Mouse (Mus musculus) kidney, postnatal 25 days (tissue): Measurements from ENCODE around the gene Hist1h2br.
"Not testable (repeated sequence)": the region's sequence is repeated elsewhere in the genome, so short reads cannot be mapped to it uniquely, and the experiment has no call there.

Experiments
- DNase-seq, 2 experiments: peaks; one replicate each; pipeline ENCODE4 v3.0.0; 2021; ENCODE audit warnings: mixed read lengths in 2 of 2

The Hist1h2br gene

DNA sequence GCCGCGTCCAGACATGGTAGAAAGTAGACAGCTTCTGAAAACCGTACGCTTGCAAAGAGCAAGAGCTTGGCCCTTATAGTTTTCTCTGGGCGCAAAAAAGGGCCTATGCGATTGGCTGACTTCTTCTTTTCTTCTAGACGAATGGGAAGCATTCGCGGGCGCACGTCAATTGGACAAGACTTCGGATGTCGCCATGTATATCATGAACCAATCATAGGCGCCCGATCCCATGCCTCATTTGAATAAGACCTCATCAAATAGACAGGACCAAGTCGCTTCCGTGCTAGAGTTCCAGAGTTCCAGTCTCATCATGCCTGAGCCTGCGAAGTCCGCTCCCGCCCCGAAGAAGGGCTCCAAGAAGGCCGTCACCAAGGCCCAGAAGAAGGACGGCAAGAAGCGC, at the start of gene Hist1h2br, which contains the start of gene Hist1h2ap:
TSS of gene Hist1h2br (plus strand) at position 283 of the 400 bp plus-strand sequence.
TSS of gene Hist1h2ap (minus strand) at position 47 of the 400 bp plus-strand sequence.
- DNase-seq, result not testable (repeated sequence)

- DNase-seq, result no peak
Observed at GRCm38 (mm10) chr13:21784311-21784710, 49.2 kb upstream of the Hist1h2br start.

DNA sequence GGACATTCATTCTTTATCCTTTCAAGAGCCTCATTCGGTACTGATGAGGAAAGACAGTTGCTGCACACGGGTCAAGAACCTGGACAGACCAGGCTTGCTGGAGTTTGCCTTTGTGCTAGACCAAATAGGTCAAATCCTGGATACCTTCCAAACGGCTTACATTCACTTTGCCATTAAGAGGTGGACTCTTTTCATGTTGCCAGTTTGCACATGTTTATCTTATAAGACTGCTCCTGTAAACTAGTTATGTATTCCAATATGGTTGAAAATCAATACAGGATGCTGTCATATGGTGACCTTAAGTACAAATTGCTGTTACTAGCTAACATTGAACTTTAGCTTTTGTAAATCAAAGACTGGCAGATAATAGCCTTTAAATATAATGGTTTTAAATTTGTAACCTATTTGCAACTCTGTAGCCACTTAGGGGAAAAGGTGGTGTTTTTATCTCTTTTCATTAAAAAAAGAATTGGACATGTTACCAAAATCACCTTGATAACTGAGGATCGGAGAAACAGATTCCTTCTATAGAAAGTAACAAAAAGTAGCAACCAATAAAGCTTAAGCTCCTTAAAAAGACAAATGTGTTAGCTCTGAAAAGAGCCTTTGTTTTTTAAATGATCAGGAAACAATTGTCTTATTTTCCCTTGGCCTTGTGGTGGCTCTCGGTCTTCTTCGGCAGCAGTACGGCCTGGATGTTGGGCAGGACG, 47.2 kb upstream of the Hist1h2br start:
- DNase-seq, result no peak

DNA sequence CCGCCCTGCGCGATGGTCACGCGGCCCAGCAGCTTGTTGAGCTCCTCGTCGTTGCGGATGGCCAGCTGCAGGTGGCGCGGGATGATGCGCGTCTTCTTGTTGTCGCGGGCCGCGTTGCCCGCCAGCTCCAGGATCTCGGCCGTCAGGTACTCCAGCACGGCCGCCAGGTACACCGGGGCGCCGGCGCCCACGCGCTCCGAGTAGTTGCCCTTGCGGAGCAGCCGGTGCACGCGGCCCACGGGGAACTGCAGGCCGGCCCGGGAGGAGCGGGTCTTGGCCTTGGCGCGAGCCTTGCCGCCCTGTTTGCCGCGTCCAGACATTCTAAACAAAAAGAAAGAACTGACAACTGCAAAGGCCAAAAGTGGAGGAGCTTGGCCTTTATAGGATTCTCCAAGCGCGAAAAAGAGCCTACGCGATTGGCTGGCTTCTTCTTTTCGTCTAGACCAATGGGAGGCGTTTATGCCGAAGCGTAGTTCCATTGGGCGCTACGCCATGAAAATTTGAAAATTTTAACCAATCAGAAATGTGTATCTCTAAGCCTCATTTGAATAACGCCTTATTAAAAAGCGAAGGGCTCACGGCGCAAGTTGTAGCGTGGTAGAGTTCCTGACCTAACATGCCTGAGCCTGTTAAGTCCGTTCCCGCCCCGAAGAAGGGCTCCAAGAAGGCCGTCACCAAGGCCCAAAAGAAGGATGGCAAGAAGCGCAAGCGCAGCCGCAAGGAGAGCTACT, 46.5 kb upstream of the Hist1h2br start, which contains the start of the genes Hist1h2an and Hist1h2bp:
TSS of gene Hist1h2an (minus strand) at position 320 of the 731 bp plus-strand sequence.
TSS of gene Hist1h2bp (plus strand) at position 563 of the 731 bp plus-strand sequence.
- DNase-seq, result peak; percentile 88 to 90

- no peak for DNase-seq
Observed at GRCm38 (mm10) chr13:21787760-21788593, 45.6 kb upstream of the Hist1h2br start.

DNA sequence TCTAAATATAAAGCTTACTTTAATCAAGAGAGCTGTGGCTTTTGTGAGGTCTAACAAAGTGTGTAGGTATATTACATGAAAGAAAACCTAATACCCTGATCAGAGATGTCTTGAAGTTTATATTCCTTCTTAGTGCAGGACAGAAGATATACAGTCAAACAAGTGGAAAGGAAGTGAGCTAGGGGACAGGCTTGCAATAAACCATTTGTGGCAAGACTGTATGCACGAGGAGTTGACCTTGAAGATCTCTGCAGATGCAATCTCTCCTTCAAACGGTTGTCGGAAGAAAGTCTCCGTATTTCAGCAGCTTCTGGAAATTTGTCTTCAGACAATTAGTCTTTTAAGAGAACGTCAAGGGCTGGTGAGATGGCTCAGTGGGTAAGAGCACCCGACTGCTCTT, 43.6 kb upstream of the Hist1h2br start:
- no peak for DNase-seq

DNA sequence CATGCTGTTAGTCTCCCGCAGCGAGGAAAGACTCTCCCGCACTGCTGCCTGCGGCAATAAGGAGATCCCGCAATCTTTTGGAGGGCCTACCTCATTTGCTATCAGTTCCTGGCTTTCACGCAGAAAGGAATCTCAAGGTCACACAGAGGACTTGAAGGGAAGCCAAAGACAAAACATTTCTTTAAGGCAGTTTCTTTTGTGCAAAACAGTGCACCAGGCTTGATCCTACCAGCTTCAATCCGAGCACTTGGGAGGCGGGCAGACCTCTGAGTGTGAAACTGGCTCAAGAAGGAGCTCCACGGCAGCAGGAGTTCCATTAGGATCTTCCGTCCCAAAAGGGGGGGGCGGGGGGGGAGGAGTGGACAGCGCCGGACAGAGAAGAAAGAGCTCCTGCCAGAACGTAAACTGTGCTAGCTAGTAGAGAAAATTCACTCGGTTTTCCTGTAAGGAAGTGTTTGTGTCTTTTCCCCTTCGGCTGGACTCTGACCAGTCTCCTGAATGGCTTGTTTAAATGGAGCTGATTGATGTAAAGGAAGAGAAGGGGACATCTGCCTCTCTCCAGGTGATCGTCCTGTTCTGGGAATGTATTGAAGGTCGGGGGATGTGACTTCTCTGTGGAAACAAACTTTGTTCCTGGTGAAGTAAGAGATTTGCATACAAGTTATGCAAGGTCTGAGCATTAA, 42.8 kb upstream of the Hist1h2br start:
- DNase-seq, result no peak

DNA sequence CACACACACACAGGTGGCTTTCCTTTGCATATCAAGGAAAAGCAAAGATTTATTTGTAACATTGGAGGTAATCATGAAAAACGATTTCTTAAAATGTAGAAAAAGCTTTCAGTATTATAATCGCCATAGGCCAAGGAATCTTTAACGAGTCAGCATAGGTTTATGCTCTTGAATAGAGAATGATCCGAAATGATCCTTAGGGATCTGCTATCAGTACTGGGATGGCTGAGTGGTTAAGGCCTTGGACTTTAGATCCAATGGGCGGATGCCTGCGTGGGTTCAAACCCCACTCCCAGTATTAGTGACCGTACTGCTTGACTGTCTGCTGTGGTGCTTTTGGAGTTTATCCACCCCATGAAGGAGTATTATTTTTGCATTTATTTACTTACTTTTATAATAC, 38.0 kb upstream of the Hist1h2br start:
- DNase-seq, result no peak

GRCm38 (mm10) chr13:21797163-21797562, 36.4 kb upstream of the Hist1h2br start:
- not testable (repeated sequence) for DNase-seq

DNA sequence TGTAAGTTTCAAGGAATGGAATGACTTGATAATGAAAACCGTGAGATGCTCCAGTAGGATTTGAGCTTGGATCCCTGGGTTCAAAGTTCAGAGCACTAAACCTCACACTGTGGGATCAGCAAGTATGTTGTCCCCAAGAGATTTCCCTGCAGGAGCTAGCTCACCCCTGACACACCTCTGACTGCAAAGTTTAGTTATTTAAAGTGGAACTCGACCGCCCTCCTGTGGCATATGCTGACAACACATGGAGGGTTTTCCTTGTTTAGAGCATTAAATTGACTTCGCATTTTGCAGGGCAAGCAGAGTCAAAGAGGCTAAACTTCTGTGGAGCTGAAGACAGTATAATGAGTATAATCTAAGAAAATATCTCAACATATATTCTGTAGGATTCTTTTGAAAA, 30.5 kb upstream of the Hist1h2br start:
- not testable (repeated sequence) for DNase-seq

DNA sequence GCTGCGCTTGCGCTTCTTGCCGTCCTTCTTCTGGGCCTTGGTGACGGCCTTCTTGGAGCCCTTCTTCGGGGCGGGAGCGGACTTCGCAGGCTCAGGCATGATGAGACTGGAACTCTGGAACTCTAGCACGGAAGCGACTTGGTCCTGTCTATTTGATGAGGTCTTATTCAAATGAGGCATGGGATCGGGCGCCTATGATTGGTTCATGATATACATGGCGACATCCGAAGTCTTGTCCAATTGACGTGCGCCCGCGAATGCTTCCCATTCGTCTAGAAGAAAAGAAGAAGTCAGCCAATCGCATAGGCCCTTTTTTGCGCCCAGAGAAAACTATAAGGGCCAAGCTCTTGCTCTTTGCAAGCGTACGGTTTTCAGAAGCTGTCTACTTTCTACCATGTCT, 23.5 kb upstream of the Hist1h2br start, which contains the start of the genes Hist1h2bq and Hist1h2ao:
TSS of gene Hist1h2bq (minus strand) at position 125 of the 400 bp plus-strand sequence.
TSS of gene Hist1h2ao (plus strand) at position 393 of the 400 bp plus-strand sequence.
- not testable (repeated sequence) for DNase-seq

DNA sequence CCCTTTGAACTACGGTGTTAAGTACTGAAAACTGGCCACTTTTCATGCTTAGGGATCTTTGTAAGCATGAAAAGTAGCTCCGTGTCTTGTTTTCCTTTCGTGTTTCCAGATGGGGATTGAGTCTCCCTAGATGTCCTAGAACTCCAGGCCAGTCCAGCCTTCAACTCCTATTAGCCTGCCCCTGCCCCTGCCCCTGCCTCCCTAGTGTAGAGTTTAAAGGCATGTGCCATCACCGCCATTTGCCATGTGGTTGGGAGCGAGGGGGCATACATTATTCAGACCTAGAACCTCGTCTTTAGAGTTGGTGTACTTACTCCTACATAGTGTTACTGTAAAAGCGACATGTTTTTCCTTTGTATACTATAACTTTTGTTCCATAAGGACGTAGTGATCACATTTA, 22.5 kb upstream of the Hist1h2br start:
- DNase-seq, result not testable (repeated sequence)

- DNase-seq, result peak; percentile 44 to 46
Observed at GRCm38 (mm10) chr13:21811539-21811938, 22.0 kb upstream of the Hist1h2br start, which contains the start of gene Hist1h4m. Hist1h4m (plus strand) TSS chr13:21811746.

DNA sequence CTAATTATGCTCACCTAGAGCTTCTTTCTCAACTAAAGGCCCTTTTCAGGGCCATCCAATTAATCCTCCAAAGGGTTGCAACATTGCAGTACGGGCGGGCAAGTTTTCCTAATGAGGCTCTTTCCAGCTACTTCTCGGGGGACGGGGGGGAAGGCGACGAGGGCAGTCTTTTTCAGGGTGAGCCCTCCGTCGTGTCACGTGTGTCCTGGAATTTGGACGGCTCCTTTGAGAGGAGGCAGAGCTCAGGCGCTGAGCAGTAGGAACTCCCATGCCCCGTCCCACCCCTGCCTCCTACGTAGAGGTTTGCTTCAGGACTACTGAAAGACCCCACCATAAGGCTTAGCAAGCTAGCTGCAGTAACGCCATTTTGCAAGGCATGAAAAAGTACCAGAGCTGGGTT, 21.5 kb upstream of the Hist1h2br start:
- DNase-seq, result not testable (repeated sequence)

- DNase-seq, result not testable (repeated sequence)
Observed at GRCm38 (mm10) chr13:21820082-21820890, 13.3 kb upstream of the Hist1h2br start.

GRCm38 (mm10) chr13:21828511-21828910, 5.0 kb upstream of the Hist1h2br start:
- DNase-seq, result no peak

- no peak for DNase-seq
Observed at GRCm38 (mm10) chr13:21830344-21830743, 3.2 kb upstream of the Hist1h2br start.

DNA sequence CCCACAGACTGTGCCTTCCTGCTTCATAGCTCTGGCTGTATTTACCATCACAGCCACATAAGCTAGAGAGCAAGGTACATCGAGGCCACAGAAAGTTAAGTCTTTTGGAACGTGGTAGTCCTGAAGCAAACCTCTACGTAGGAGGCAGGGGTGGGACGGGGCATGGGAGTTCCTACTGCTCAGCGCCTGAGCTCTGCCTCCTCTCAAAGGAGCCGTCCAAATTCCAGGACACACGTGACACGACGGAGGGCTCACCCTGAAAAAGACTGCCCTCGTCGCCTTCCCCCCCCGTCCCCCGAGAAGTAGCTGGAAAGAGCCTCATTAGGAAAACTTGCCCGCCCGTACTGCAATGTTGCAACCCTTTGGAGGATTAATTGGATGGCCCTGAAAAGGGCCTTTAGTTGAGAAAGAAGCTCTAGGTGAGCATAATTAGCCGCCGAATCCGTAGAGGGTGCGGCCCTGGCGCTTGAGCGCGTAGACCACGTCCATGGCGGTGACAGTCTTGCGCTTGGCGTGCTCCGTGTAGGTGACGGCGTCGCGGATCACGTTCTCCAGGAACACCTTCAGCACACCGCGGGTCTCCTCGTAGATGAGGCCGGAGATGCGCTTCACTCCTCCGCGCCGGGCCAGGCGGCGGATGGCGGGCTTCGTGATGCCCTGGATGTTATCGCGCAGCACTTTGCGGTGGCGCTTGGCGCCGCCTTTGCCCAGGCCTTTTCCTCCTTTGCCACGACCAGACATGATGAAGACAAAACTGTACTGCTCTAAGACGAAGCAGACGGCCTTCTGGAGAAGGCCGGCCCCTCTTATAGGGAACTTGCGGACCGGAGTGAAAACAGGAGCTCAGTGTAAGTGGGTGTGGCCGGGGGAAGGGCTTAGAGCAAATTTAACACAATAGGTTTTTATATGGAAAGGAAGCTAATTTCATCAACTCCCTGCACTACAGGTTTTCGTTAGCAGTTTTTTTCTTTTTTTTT, 1.8 kb upstream of the Hist1h2br start, which contains the start of gene Hist1h4n:
TSS of gene Hist1h4n (minus strand) at position 779 of the 977 bp plus-strand sequence.
- DNase-seq, result peak in 1 of 2 experiments; percentile 21

- not testable (repeated sequence) for DNase-seq
Observed at GRCm38 (mm10) chr13:21840508-21840907, 7.0 kb downstream of the Hist1h2br start.

DNA sequence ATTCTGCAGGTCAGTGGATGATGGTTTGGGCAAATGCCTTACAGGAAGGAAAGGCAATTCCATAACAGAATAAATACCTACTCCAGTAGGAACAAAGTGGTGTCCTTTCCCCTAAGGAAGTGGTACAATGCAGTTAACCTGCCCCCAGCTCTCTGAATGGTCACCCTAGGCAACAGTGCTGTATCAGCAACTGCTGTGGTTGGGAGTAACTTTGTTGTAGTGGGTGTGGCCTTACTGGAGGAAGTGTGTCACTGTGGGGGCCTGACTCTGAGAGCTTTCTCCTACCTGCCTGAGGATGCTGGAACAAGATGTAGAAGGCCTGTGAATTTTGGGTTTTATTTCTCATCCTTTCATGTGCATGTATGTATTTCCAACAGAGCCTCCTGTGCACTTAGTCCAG, 12.8 kb downstream of the Hist1h2br start:
- DNase-seq, result not testable (repeated sequence)
